Mouse (Mus musculus): ENCODE measurements around the gene Iffo2. TPM values are rescaled to one million over a fixed set of nuclear protein-coding genes. Genes with fewer than 3 reads are reported as not detected.

Gene Iffo2
- polyA plus RNA-seq, 1 experiment from 2014 or later = 2.2 TPM

GRCm38 (mm10) chr4:139491541-139492170 lies 38.7 kb upstream of the Iffo2 start:
- Histone ChIP-seq H3K9ac (ENCODE audit: low read depth, low read length) (no peak overlapping the region), H3K4me1 (replicated peaks; ENCODE audit: control insufficient read depth, insufficient read depth, low read length) (no peaks in the 10 kb centered on the region), H3K27ac (ENCODE audit: low read depth, low read length) (no peak overlapping the region), H3K9me3 (ENCODE audit: control insufficient read depth, low read length) (no peaks in the 10 kb centered on the region), H3K4me3 (ENCODE audit: low read depth, low read length) (no peak overlapping the region), H3K36me3 (ENCODE audit: control insufficient read depth, insufficient read depth, low read length) (peaks cover 34% of the 10 kb centered on the region), H3K4me2 (no peak overlapping the region), H3K27me3 (replicated peaks; ENCODE audit: control insufficient read depth, insufficient read depth, low read length) (no peaks in the 10 kb centered on the region)
- WGBS = 79% methylated on average over 5 of the region's 5 CpGs
- ATAC-seq (replicated peaks; ENCODE audit: low FRiP score) = no peak; the same call in 1 of the 2 replicates
- no peak for DNase-seq (ENCODE audit: low spot score)

- no peaks in the 10 kb centered on the region for H3K9me3 ChIP-seq (ENCODE audit: control insufficient read depth, low read length)
- ATAC-seq (replicated peaks; ENCODE audit: low FRiP score) (peak; percentile 61; the same call in 1 of the 2 replicates), DNase-seq (ENCODE audit: low spot score) (no peak)
- no peak overlapping the region for H3K4me2 ChIP-seq
- no peak overlapping the region for H3K9ac ChIP-seq (ENCODE audit: low read depth, low read length)
- peaks cover 27% of the 10 kb centered on the region for H3K36me3 ChIP-seq (ENCODE audit: control insufficient read depth, insufficient read depth, low read length)
- H3K27ac ChIP-seq (ENCODE audit: low read depth, low read length) = no peak overlapping the region
- H3K4me1 ChIP-seq (replicated peaks; ENCODE audit: control insufficient read depth, insufficient read depth, low read length) = no peaks in the 10 kb centered on the region
- 45% methylated on average over 3 of the region's 3 CpGs for WGBS
- no peaks in the 10 kb centered on the region for H3K27me3 ChIP-seq (replicated peaks; ENCODE audit: control insufficient read depth, insufficient read depth, low read length)
- H3K4me3 ChIP-seq (ENCODE audit: low read depth, low read length) = no peak overlapping the region
Measured at GRCm38 (mm10) chr4:139492258-139492833, 38.0 kb upstream of the Iffo2 start.

DNA sequence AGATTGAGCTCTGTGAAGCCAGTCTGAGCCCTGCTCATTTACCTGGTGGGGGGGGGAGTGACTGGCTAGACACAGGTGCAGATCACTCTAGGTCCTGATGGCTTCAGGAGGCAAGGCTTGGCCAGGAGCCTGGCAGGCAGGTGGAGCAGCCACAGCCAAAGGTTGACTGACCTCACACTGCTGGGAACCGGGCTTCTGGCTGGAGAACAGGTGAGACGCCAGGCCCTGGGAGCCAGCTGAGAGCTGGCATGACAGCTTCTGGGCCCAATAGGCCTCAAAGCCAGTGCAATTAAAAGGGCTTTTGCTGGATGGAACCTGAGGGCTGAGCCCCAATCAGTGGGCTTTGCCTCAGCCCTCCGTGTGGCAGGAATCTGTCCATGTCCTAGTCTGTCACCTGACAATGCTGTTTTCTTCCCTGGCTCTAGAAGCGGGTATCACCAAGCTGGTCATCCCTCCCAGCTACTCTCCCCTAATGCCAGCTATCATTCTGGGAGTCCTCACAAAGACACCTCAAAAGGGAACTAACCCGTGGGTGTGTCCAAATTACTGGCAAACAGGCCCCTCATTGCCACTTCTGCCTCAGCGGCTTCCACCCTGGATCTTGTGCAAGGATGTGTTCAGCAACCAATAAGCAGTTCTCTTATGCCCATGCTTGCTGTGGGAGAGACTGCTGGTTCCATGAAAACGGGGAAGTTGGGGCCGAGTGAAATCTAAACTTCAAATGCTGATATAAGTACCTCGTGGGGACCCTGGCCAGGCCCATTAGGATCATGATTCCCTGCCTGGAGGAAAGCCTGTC lies 36.9 kb upstream of the Iffo2 start:
- Histone ChIP-seq H3K27ac (ENCODE audit: low read depth, low read length) (no peak overlapping the region), H3K4me2 (no peak overlapping the region), H3K36me3 (ENCODE audit: control insufficient read depth, insufficient read depth, low read length) (peaks cover 22% of the 10 kb centered on the region), H3K9ac (ENCODE audit: low read depth, low read length) (no peak overlapping the region), H3K27me3 (replicated peaks; ENCODE audit: control insufficient read depth, insufficient read depth, low read length) (no peaks in the 10 kb centered on the region), H3K4me3 (ENCODE audit: low read depth, low read length) (no peak overlapping the region), H3K9me3 (ENCODE audit: control insufficient read depth, low read length) (no peaks in the 10 kb centered on the region), H3K4me1 (replicated peaks; ENCODE audit: control insufficient read depth, insufficient read depth, low read length) (no peaks in the 10 kb centered on the region)
- no peak for ATAC-seq (replicated peaks; ENCODE audit: low FRiP score)
- 56% methylated on average over 9 of the region's 9 CpGs for WGBS
- no peak for DNase-seq (ENCODE audit: low spot score)

- 71% methylated on average over 14 of the region's 14 CpGs for WGBS
- Histone ChIP-seq H3K36me3 (ENCODE audit: control insufficient read depth, insufficient read depth, low read length) (no peaks in the 10 kb centered on the region), H3K4me3 (ENCODE audit: low read depth, low read length) (no peak overlapping the region), H3K27ac (ENCODE audit: low read depth, low read length) (no peak overlapping the region), H3K4me1 (replicated peaks; ENCODE audit: control insufficient read depth, insufficient read depth, low read length) (no peaks in the 10 kb centered on the region), H3K9ac (ENCODE audit: low read depth, low read length) (no peak overlapping the region), H3K27me3 (replicated peaks; ENCODE audit: control insufficient read depth, insufficient read depth, low read length) (0 out of 2 replicates have a peak, but pooled peaks cover 4% of the 10 kb centered on the region), H3K9me3 (ENCODE audit: control insufficient read depth, low read length) (no peaks in the 10 kb centered on the region), H3K4me2 (no peak overlapping the region)
- ATAC-seq (replicated peaks; ENCODE audit: low FRiP score) = no peak
- no peak for DNase-seq (ENCODE audit: low spot score)
Measured at GRCm38 (mm10) chr4:139500814-139501213, 29.5 kb upstream of the Iffo2 start.

- Histone ChIP-seq H3K36me3 (ENCODE audit: control insufficient read depth, insufficient read depth, low read length) (no peaks in the 10 kb centered on the region), H3K27me3 (replicated peaks; ENCODE audit: control insufficient read depth, insufficient read depth, low read length) (0 out of 2 replicates have a peak, but pooled peaks cover 4% of the 10 kb centered on the region), H3K9me3 (ENCODE audit: control insufficient read depth, low read length) (no peaks in the 10 kb centered on the region), H3K9ac (ENCODE audit: low read depth, low read length) (no peak overlapping the region), H3K4me3 (ENCODE audit: low read depth, low read length) (no peak overlapping the region), H3K4me2 (no peak overlapping the region), H3K27ac (ENCODE audit: low read depth, low read length) (no peak overlapping the region), H3K4me1 (replicated peaks; ENCODE audit: control insufficient read depth, insufficient read depth, low read length) (no peaks in the 10 kb centered on the region)
- DNase-seq (ENCODE audit: low spot score) (no peak), ATAC-seq (replicated peaks; ENCODE audit: low FRiP score) (no peak)
- WGBS = 72% methylated on average over 6 of the region's 6 CpGs
Measured at GRCm38 (mm10) chr4:139501702-139502101, 28.6 kb upstream of the Iffo2 start.

DNA sequence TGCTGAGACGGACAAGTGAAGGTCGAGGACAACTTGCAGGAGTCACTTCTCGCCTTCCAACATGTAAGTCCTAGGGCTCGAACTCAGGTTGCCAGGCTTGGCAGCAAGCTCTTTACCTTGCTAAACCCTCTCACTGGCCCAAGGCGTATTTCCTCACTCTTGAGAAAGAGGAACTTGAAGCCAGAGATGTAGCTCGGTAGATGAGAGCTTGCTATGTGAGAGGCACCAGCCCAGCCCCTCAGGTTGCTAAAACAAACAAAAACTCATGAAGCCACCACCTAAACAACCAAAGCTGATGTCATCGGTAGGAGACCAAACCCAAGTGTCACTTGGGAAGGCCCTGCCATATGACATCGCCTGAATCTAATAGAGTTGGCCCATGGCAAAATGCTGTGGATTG lies 26.4 kb upstream of the Iffo2 start:
- ATAC-seq (replicated peaks; ENCODE audit: low FRiP score) = no peak
- Histone ChIP-seq H3K27me3 (replicated peaks; ENCODE audit: control insufficient read depth, insufficient read depth, low read length) (0 out of 2 replicates have a peak, but pooled peaks cover 4% of the 10 kb centered on the region), H3K9me3 (ENCODE audit: control insufficient read depth, low read length) (no peaks in the 10 kb centered on the region), H3K4me2 (no peak overlapping the region), H3K27ac (ENCODE audit: low read depth, low read length) (no peak overlapping the region), H3K4me3 (ENCODE audit: low read depth, low read length) (no peak overlapping the region), H3K36me3 (ENCODE audit: control insufficient read depth, insufficient read depth, low read length) (no peaks in the 10 kb centered on the region), H3K9ac (ENCODE audit: low read depth, low read length) (no peak overlapping the region), H3K4me1 (replicated peaks; ENCODE audit: control insufficient read depth, insufficient read depth, low read length) (no peaks in the 10 kb centered on the region)
- DNase-seq (ENCODE audit: low spot score) = no peak
- 74% methylated on average over 8 of the region's 8 CpGs for WGBS

DNA sequence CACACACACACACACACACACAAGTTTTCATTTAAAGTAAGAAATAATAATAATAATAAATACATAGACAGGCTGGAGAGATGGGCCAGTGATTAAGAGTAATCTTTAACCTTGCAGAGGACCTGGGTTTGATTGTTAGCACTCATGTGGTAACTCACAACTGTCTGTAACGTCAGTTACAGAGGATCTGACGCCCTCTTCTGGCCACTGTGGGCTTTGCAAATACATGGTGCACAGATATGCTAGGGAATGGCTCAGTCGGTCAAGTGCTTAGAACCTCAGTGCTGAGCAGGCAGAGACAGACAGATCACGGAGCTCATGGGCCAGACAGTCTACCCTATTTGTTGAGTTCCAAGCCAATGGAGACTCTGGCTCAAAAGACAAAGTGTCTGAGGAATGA lies 24.6 kb upstream of the Iffo2 start:
- Histone ChIP-seq H3K36me3 (ENCODE audit: control insufficient read depth, insufficient read depth, low read length) (no peaks in the 10 kb centered on the region), H3K4me2 (no peak overlapping the region), H3K9me3 (ENCODE audit: control insufficient read depth, low read length) (no peaks in the 10 kb centered on the region), H3K9ac (ENCODE audit: low read depth, low read length) (no peak overlapping the region), H3K4me1 (replicated peaks; ENCODE audit: control insufficient read depth, insufficient read depth, low read length) (no peaks in the 10 kb centered on the region), H3K27me3 (replicated peaks; ENCODE audit: control insufficient read depth, insufficient read depth, low read length) (no peaks in the 10 kb centered on the region), H3K4me3 (ENCODE audit: low read depth, low read length) (no peak overlapping the region), H3K27ac (ENCODE audit: low read depth, low read length) (no peak overlapping the region)
- no peak for DNase-seq (ENCODE audit: low spot score)
- 70% methylated on average over 4 of the region's 4 CpGs for WGBS
- ATAC-seq (replicated peaks; ENCODE audit: low FRiP score) = no peak

GRCm38 (mm10) chr4:139506727-139507126 lies 23.6 kb upstream of the Iffo2 start:
- Histone ChIP-seq H3K27me3 (replicated peaks; ENCODE audit: control insufficient read depth, insufficient read depth, low read length) (no peaks in the 10 kb centered on the region), H3K4me3 (ENCODE audit: low read depth, low read length) (no peak overlapping the region), H3K9ac (ENCODE audit: low read depth, low read length) (no peak overlapping the region), H3K27ac (ENCODE audit: low read depth, low read length) (no peak overlapping the region), H3K36me3 (ENCODE audit: control insufficient read depth, insufficient read depth, low read length) (no peaks in the 10 kb centered on the region), H3K4me1 (replicated peaks; ENCODE audit: control insufficient read depth, insufficient read depth, low read length) (no peaks in the 10 kb centered on the region), H3K9me3 (ENCODE audit: control insufficient read depth, low read length) (no peaks in the 10 kb centered on the region), H3K4me2 (no peak overlapping the region)
- DNase-seq (ENCODE audit: low spot score) (no peak), ATAC-seq (replicated peaks; ENCODE audit: low FRiP score) (no peak)
- 86% methylated on average over 11 of the region's 11 CpGs for WGBS

All from liver, embryonic 11.5 days (tissue).